Mouse (Mus musculus) liver, embryonic 13.5 days (tissue): ENCODE measurements at regions not wholly inside any gene's neighbourhood (a gene's known extent, or its start where the extent isn't known, plus 50 kb on each side); places are given as distances from the start of the nearest gene placed in this dataset.

Source experiments
- ATAC-seq: fragments of 200-750 bp; cut with Nextera tagmentation; 2 replicates; pipeline ENCODE4 v1.8.0; 2017; ENCODE audit warnings: low read depth, mild to moderate bottlenecking, moderate number of reproducible peaks, moderate library complexity
- DNase-seq: peaks from one replicate; pipeline ENCODE4 v3.0.0; 2022
- H3K27ac ChIP-seq: fragments of 300-500 bp; sonication (generic); 2 replicates; pipeline ENCODE4 v1.5.1; 2015; ENCODE audit warnings: moderate library complexity, mild to moderate bottlenecking, inconsistent platforms
- H3K27me3 ChIP-seq: fragments of 300-500 bp; sonication (generic); 2 replicates; pipeline ENCODE4 v1.6.1; 2015; ENCODE audit warnings: mild to moderate bottlenecking, inconsistent platforms
- H3K36me3 ChIP-seq: fragments of 300-500 bp; sonication (generic); 2 replicates; pipeline ENCODE4 v1.6.1; 2015; ENCODE audit warnings: mild to moderate bottlenecking, inconsistent platforms
- H3K4me1 ChIP-seq: fragments of 300-500 bp; sonication (generic); replicated peaks from 2 replicates; pipeline ENCODE4 v1.6.1; 2015; ENCODE audit warnings: inconsistent platforms
- H3K4me2 ChIP-seq: fragments of 300-500 bp; sonication (generic); 2 replicates; pipeline ENCODE4 v1.6.1; 2015; ENCODE audit warnings: inconsistent platforms, mild to moderate bottlenecking, moderate library complexity
- H3K4me3 ChIP-seq: fragments of 300-500 bp; sonication (generic); replicated peaks from 2 replicates; pipeline ENCODE4 v1.5.1; 2015; ENCODE audit warnings: mild to moderate bottlenecking, inconsistent platforms
- H3K9ac ChIP-seq: fragments of 300-500 bp; sonication (generic); 2 replicates; pipeline ENCODE4 v1.6.1; 2015; ENCODE audit warnings: mild to moderate bottlenecking, inconsistent platforms
- H3K9me3 ChIP-seq: fragments of 300-500 bp; sonication (generic); replicated peaks from 2 replicates; pipeline ENCODE4 v1.6.1; 2016; ENCODE audit warnings: inconsistent platforms
- WGBS: fragments of 180-500 bp; shearing (Covaris S2); methylation state at CpG from one replicate; pipeline ENCODE4 v1.1.7; 2015; ENCODE audit not compliant: insufficient replicate concordance; 5-methylcytosine and 5-hydroxymethylcytosine counted together

- Histone ChIP-seq H3K27ac (no peak overlapping the region), H3K4me2 (0 out of 2 replicates have a peak overlapping the region, but pooled peaks have one; percentile 13), H3K4me1 (0 out of 2 replicates have a peak, but pooled peaks cover 7% of the 10 kb centered on the region), H3K36me3 (no peaks in the 10 kb centered on the region), H3K27me3 (no peaks in the 10 kb centered on the region), H3K4me3 (no peak overlapping the region), H3K9me3 (no peaks in the 10 kb centered on the region), H3K9ac (no peak overlapping the region)
- ATAC-seq: no peak
- 21% methylated on average over 12 of the region's 12 CpGs for WGBS
- DNase-seq: no peak
Measured at GRCm38 (mm10) chr8:104039526-104039925, 61.9 kb upstream of the Cdh5 start.

- no peak overlapping the region for H3K4me3 ChIP-seq
- 59% methylated on average over 5 of the region's 5 CpGs for WGBS
- H3K36me3 ChIP-seq: no peaks in the 10 kb centered on the region
Measured at GRCm38 (mm10) chr8:104041522-104041921, 59.9 kb upstream of the Cdh5 start.

GRCm38 (mm10) chr8:104042434-104042833 lies 59.0 kb upstream of the Cdh5 start:
- Histone ChIP-seq H3K9ac (no peak overlapping the region), H3K4me2 (no peak overlapping the region), H3K36me3 (no peaks in the 10 kb centered on the region), H3K4me1 (0 out of 2 replicates have a peak, but pooled peaks cover 7% of the 10 kb centered on the region), H3K9me3 (no peaks in the 10 kb centered on the region), H3K4me3 (no peak overlapping the region), H3K27me3 (no peaks in the 10 kb centered on the region), H3K27ac (no peak overlapping the region)
- ATAC-seq (no peak), DNase-seq (no peak)
- WGBS: 4% methylated on average over 8 of the region's 8 CpGs

More at GRCm38 (mm10) chr8:104041522-104041921, 59.9 kb upstream of the Cdh5 start:
- Histone ChIP-seq H3K4me1 (0 out of 2 replicates have a peak, but pooled peaks cover 7% of the 10 kb centered on the region), H3K9me3 (no peaks in the 10 kb centered on the region), H3K27me3 (no peaks in the 10 kb centered on the region), H3K27ac (no peak overlapping the region), H3K9ac (no peak overlapping the region), H3K4me2 (no peak overlapping the region)
- ATAC-seq (no peak), DNase-seq (no peak)

GRCm38 (mm10) chr8:104048037-104048436 lies 53.4 kb upstream of the Cdh5 start:
- no peak overlapping the region for H3K27ac ChIP-seq
- no peak for ATAC-seq
- no peaks in the 10 kb centered on the region for H3K4me1 ChIP-seq
- H3K36me3 ChIP-seq: no peaks in the 10 kb centered on the region
- H3K4me3 ChIP-seq: no peak overlapping the region
- no peak overlapping the region for H3K4me2 ChIP-seq
- H3K9me3 ChIP-seq: no peaks in the 10 kb centered on the region
- H3K27me3 ChIP-seq: no peaks in the 10 kb centered on the region
- 49% methylated on average over 5 of the region's 5 CpGs for WGBS
- H3K9ac ChIP-seq: no peak overlapping the region
- no peak for DNase-seq

- no peak overlapping the region for H3K4me2 ChIP-seq
- ATAC-seq (no peak), DNase-seq (no peak)
- no peaks in the 10 kb centered on the region for H3K27me3 ChIP-seq
- H3K4me3 ChIP-seq: no peak overlapping the region
- no peaks in the 10 kb centered on the region for H3K36me3 ChIP-seq
- H3K4me1 ChIP-seq: no peaks in the 10 kb centered on the region
- H3K27ac ChIP-seq: no peak overlapping the region
- no peaks in the 10 kb centered on the region for H3K9me3 ChIP-seq
- no peak overlapping the region for H3K9ac ChIP-seq
- 57% methylated on average over 6 of the region's 6 CpGs for WGBS
Measured at GRCm38 (mm10) chr8:104049181-104049580, 52.2 kb upstream of the Cdh5 start.

GRCm38 (mm10) chr8:104050694-104051539 lies 50.5 kb upstream of the Cdh5 start:
- ATAC-seq: no peak
- no peak overlapping the region for H3K4me2 ChIP-seq

GRCm38 (mm10) chr8:104051540-104051882 lies 49.9 kb upstream of the Cdh5 start:
- ATAC-seq: no peak
- H3K4me2 ChIP-seq: no peak overlapping the region
- H3K9ac ChIP-seq: no peak overlapping the region
- DNase-seq: no peak
- 38% methylated on average over 5 of the region's 5 CpGs for WGBS
- H3K4me1 ChIP-seq: no peaks in the 10 kb centered on the region
- no peak overlapping the region for H3K4me3 ChIP-seq
- no peaks in the 10 kb centered on the region for H3K36me3 ChIP-seq
- no peak overlapping the region for H3K27ac ChIP-seq
- H3K9me3 ChIP-seq: no peaks in the 10 kb centered on the region
- no peaks in the 10 kb centered on the region for H3K27me3 ChIP-seq

More at GRCm38 (mm10) chr8:104050694-104051539, 50.5 kb upstream of the Cdh5 start:
- no peak overlapping the region for H3K9ac ChIP-seq
- H3K9me3 ChIP-seq: no peaks in the 10 kb centered on the region
- 24% methylated on average over 15 of the region's 15 CpGs for WGBS
- DNase-seq: peak; percentile 8
- H3K4me1 ChIP-seq: no peaks in the 10 kb centered on the region
- no peaks in the 10 kb centered on the region for H3K27me3 ChIP-seq
- H3K4me3 ChIP-seq: no peak overlapping the region
- H3K27ac ChIP-seq: no peak overlapping the region
- no peaks in the 10 kb centered on the region for H3K36me3 ChIP-seq
